Mouse (Mus musculus) embryonic facial prominence, embryonic 11.5 days (tissue): Measurements from ENCODE around the gene Rasgef1a. TPM values are rescaled to one million over a fixed set of nuclear protein-coding genes. Genes with fewer than 3 reads are reported as not detected.

Source experiments
- ATAC-seq: fragments of 200-750 bp; cut with Nextera tagmentation; replicated peaks from 2 replicates; pipeline ENCODE4 v1.8.0; 2017; ENCODE audit warnings: low read depth; ENCODE audit not compliant: insufficient number of reproducible peaks, low FRiP score, low TSS enrichment
- DNase-seq: peaks from one replicate; pipeline ENCODE4 v3.0.0-alpha.2; 2015; ENCODE audit warnings: low spot score
- H3K27ac ChIP-seq: fragments of 300-500 bp; sonication (generic); replicated peaks from 2 replicates; pipeline ENCODE4 v1.5.1; 2014; ENCODE audit warnings: mild to moderate bottlenecking, low read depth, low read length, control low read depth
- H3K27me3 ChIP-seq: fragments of 300-500 bp; sonication (generic); 2 replicates; pipeline ENCODE4 v1.6.1; 2014; ENCODE audit warnings: mild to moderate bottlenecking, low read length, moderate library complexity, mixed read lengths; ENCODE audit not compliant: control insufficient read depth, insufficient read depth
- H3K36me3 ChIP-seq: fragments of 300-500 bp; sonication (generic); replicated peaks from 2 replicates; pipeline ENCODE4 v1.6.1; 2014; ENCODE audit warnings: low read depth, mild to moderate bottlenecking, low read length, moderate library complexity, mixed read lengths; ENCODE audit not compliant: control insufficient read depth, insufficient read depth
- H3K4me1 ChIP-seq: fragments of 300-500 bp; sonication (generic); 2 replicates; pipeline ENCODE4 v1.6.1; 2014; ENCODE audit warnings: low read length, mixed read lengths; ENCODE audit not compliant: control insufficient read depth, insufficient read depth
- H3K4me2 ChIP-seq: fragments of 300-500 bp; sonication (generic); 2 replicates; pipeline ENCODE4 v1.6.1; 2014; ENCODE audit warnings: low read depth, mild to moderate bottlenecking, control low read depth, low read length, moderate library complexity
- H3K4me3 ChIP-seq: fragments of 300-500 bp; sonication (generic); 2 replicates; pipeline ENCODE4 v1.5.1; 2014; ENCODE audit warnings: low read depth, low read length, control low read depth
- H3K9ac ChIP-seq: fragments of 300-500 bp; sonication (generic); replicated peaks from 2 replicates; pipeline ENCODE4 v1.6.1; 2014; ENCODE audit warnings: mild to moderate bottlenecking, control low read depth, low read length
- H3K9me3 ChIP-seq: fragments of 300-500 bp; sonication (generic); replicated peaks from 2 replicates; pipeline ENCODE4 v1.6.1; 2016; ENCODE audit warnings: mild to moderate bottlenecking, low read length, inconsistent platforms, mixed read lengths; ENCODE audit not compliant: control insufficient read depth
- WGBS: fragments of 180-500 bp; shearing (Covaris S2); extraction: QIAGEN DNeasy Blood & Tissue Kit; methylation state at CpG from one replicate; pipeline ENCODE4 v1.1.7; 2014; 5-methylcytosine and 5-hydroxymethylcytosine counted together
- polyA plus RNA-seq: library from polyadenylated mRNA; unstranded; fragments of >200 nt; fragmentation: Nextera tagmentation; extraction: Ambion mirVana; gene quantifications from 2 replicates; pipeline ENCODE4 v1.2.1, GENCODE M21; 2014

Gene Rasgef1a
- polyA plus RNA-seq, 1 experiment from 2014 or later: 0.24 TPM

DNA sequence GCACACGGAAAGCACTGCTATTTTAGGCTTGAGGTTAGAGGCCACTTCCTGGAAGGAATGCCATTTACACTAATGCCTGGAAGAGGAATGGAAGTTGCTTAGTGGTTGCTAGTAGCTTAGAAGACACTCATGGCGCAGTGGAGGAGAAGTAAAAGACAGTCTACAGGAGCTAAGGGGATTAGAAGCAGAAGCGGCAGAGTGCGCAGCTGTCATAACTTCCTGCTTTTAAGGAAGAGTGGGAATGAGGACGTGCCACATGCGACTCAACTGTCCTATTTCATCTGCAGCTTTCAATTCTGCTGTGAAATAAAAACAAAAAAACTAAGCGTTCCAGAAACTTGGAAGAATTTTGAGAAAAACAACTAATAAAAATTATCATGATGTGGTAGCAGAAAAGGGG is 116.0 kb downstream of the Rasgef1a start:
- no peak overlapping the region for H3K9ac ChIP-seq
- no peak overlapping the region for H3K4me3 ChIP-seq
- 71% methylated on average over 7 of the region's 7 CpGs for WGBS
- no peak for ATAC-seq
- no peak overlapping the region for H3K27ac ChIP-seq
- H3K27me3 ChIP-seq: no peaks in the 10 kb centered on the region
- DNase-seq: no peak
- no peaks in the 10 kb centered on the region for H3K9me3 ChIP-seq
- H3K36me3 ChIP-seq: no peaks in the 10 kb centered on the region; the same call in 1 of the 2 replicates
- H3K4me1 ChIP-seq: no peaks in the 10 kb centered on the region
- H3K4me2 ChIP-seq: no peak overlapping the region

DNA sequence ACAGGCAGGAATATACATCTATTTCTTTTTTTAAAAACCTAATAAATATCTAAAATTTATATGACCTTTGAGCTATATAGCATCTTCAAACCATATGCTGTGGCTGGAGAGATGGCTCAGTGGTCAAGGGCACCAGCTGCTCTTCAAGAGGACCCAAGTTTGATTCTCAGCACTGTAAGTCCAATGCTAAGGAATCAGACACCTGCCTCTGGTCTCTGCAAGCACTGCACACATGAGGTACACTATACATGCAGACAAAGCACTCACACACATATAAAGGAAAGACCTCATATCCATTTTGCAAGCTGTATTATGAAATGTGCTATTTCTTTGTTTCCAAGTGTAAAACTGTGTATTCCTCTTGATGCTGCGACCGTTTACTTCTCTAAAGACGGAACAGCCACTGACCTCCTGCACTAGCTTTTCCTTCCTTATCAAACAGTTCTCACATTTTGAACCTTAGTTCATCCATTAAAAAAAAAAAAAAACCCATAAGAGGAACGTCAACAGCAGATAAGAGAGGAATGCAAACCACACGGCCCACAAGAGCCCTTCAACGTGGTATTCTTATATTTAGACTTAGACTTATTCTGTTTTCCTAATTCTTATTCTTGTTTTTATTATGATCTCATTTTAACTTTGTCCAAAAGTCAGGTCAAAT is 116.7 kb downstream of the Rasgef1a start:
- no peak for DNase-seq
- 80% methylated on average over 6 of the region's 6 CpGs for WGBS
- no peaks in the 10 kb centered on the region; the same call in 1 of the 2 replicates for H3K36me3 ChIP-seq

DNA sequence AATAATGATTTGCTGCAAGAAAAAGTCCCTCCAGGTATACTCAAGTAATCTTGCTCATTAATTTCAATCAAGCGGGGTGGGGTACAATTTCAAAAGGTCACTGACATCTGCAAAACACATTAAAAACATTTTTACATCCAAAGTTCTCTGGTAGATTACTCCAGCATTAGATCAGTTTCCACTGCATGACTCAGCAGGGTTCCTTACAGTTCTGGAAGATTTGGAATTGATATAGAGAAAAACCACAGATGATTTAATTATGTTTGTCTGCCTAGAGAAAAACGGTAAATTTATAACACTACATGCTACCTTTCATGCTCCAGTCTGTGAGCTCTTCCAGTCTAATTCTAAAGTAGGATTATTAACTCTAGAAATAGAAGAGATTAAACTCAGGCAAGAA is 118.8 kb downstream of the Rasgef1a start:
- 68% methylated on average over 2 of the region's 2 CpGs for WGBS
- Histone ChIP-seq H3K27me3 (no peaks in the 10 kb centered on the region), H3K36me3 (no peaks in the 10 kb centered on the region), H3K4me3 (no peak overlapping the region), H3K4me1 (no peaks in the 10 kb centered on the region), H3K27ac (no peak overlapping the region), H3K9ac (no peak overlapping the region), H3K4me2 (no peak overlapping the region), H3K9me3 (no peaks in the 10 kb centered on the region)
- ATAC-seq (no peak), DNase-seq (peak; percentile 1)

More for the DNA sequence above, 116.7 kb downstream of the Rasgef1a start:
- Histone ChIP-seq H3K9me3 (no peaks in the 10 kb centered on the region), H3K27me3 (no peaks in the 10 kb centered on the region), H3K4me2 (no peak overlapping the region), H3K9ac (no peak overlapping the region), H3K27ac (no peak overlapping the region), H3K4me1 (no peaks in the 10 kb centered on the region), H3K4me3 (no peak overlapping the region)
- no peak for ATAC-seq

DNA sequence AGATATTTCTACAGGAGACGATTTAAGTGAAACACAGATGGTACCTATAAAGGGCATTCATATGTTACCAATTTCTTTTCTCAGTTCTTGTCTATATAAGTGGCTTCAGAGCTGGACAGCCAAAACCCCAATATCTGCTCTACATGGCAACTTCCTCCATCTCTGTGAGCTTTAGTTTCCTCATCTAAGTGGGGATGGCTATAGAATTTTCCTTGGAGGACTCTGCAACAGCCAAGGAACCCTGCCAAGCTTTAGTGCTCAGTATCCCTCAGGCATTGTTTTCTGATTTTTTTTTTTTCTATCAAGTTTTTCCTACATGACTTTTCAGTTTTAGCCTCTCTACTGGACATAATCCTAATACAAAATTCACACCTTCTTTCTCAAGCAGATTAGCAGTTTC is 123.2 kb downstream of the Rasgef1a start:
- H3K4me3 ChIP-seq: no peak overlapping the region
- no peak overlapping the region for H3K4me2 ChIP-seq
- no peak for DNase-seq
- H3K9ac ChIP-seq: no peak overlapping the region
- no peak for ATAC-seq
- no peaks in the 10 kb centered on the region for H3K36me3 ChIP-seq
- H3K9me3 ChIP-seq: no peaks in the 10 kb centered on the region
- no peaks in the 10 kb centered on the region for H3K4me1 ChIP-seq
- no peaks in the 10 kb centered on the region for H3K27me3 ChIP-seq
- WGBS: 57% methylated on average over 1 of the region's 1 CpGs
- H3K27ac ChIP-seq: no peak overlapping the region

DNA sequence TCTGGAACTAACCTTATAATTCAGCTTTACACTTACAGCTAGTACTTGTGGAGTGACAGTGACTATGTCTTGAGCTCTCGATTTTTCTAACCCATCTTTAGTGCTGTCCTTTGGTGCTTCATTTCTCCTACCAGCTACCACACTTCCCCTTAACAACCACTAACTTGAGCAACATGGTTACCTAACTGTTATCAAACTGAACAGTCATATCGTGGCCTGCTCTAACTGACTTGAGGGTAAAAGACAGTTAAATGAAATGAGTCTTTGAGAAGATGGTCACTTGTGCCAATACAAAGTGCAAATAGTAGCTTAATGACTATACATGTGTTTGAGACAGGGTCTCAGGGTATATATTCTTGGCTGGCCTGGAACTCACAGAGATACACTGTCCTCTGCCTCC is 125.9 kb downstream of the Rasgef1a start:
- Histone ChIP-seq H3K4me1 (no peaks in the 10 kb centered on the region), H3K9me3 (no peaks in the 10 kb centered on the region), H3K9ac (no peak overlapping the region), H3K4me2 (no peak overlapping the region), H3K27ac (no peak overlapping the region), H3K27me3 (no peaks in the 10 kb centered on the region), H3K4me3 (no peak overlapping the region), H3K36me3 (no peaks in the 10 kb centered on the region)
- DNase-seq (no peak), ATAC-seq (no peak)
- WGBS: 82% methylated on average over 2 of the region's 2 CpGs

DNA sequence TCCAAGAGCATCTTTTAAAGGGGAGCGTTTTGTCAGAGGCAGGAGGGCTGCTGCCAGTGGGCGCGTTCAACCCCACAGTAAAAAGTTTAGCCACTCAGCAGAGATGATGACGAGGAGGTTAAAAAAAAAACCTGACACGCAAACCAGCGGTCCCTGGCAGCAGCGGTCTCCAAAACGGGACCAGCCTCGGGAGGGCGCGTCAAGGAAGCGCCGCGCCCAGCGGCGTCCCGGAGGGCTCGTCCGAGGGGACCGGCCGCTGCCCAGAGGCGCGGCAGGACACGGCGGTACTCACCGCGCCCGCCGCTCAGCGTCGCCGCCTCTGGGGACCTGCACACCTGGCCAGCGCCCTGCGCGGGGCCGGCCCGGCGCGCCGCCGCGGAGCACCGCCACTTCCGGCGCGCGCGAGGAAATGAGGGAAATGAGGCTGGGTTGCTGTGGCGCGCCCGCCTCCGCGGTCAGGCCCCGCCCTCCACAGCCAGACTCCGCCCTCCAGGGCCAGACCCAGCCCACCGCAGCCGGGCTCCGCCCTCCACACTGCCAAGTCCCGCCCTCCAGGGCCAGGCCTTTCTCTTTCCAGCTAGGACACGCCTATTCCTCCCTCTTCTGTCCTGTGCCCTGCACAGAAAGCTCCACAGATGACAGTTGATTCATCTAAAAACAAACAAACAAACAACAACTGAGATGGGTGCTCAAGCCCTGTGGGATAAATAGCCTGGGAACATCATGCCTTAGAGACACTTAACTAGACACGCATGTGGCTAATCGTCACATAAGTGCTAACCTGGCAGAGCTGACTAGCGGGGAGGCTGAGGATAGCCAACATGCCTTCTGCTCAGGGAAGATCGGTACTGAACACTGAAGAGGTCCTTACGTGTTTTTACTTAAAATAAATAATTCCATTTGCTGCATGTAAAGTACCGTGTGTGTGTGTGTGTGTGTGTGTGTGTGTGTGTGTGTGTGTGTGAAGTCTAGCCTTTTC is 127.8 kb downstream of the Rasgef1a start, which contains the start of gene Csgalnact2:
Csgalnact2 (minus strand) TSS at position 410 of the 979 bp plus-strand sequence.
- Histone ChIP-seq H3K9ac (peak within 1 kb of the TSS; percentile 60), H3K27ac (no peak within 1 kb of the TSS), H3K36me3 (no peaks in the 10 kb centered on the region), H3K4me1 (no peaks in the 10 kb centered on the region), H3K27me3 (no peaks in the 10 kb centered on the region), H3K9me3 (no peaks in the 10 kb centered on the region), H3K4me3 (peak within 1 kb of the TSS; percentile 52), H3K4me2 (peak within 1 kb of the TSS; percentile 38)
- ATAC-seq (peak; percentile 98), DNase-seq (peak; percentile 90)
- WGBS: 8% methylated on average over 51 of the region's 66 CpGs

DNA sequence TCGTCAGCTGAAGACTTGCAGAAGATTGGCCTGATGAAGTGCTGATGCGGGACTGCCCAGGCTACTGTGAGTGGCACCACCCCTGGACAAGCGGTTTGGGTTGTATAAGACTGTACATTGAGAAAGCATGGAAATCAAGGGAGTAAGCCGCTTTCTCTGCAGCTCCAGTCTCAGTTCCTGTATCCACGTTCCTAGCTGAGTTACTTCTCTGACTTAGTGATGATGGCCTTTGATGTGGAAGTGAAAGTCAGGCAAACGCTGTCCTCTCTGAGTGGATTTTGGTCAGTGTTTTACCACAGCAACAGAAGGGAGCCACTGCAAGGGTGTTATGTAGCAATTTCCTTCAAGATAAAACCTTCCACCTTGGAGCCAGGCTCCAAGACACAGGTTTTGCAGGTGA is 129.7 kb downstream of the Rasgef1a start:
- H3K27ac ChIP-seq: no peak overlapping the region
- no peak overlapping the region for H3K4me2 ChIP-seq
- no peaks in the 10 kb centered on the region for H3K4me1 ChIP-seq
- no peaks in the 10 kb centered on the region for H3K36me3 ChIP-seq
- 86% methylated on average over 6 of the region's 6 CpGs for WGBS
- H3K9ac ChIP-seq: no peak overlapping the region
- no peaks in the 10 kb centered on the region for H3K9me3 ChIP-seq
- no peak overlapping the region for H3K4me3 ChIP-seq
- no peak for ATAC-seq
- no peaks in the 10 kb centered on the region for H3K27me3 ChIP-seq
- no peak for DNase-seq
